Mouse (Mus musculus) adrenal gland, postnatal 14 days (tissue): ENCODE data around the gene Slc12a8. TPM values are rescaled to one million over a fixed set of nuclear protein-coding genes. Genes with fewer than 3 reads are reported as not detected.
"Not testable (repeated sequence)": the region's sequence is repeated elsewhere in the genome, so short reads cannot be mapped to it uniquely, and the experiment has no call there.

Experiments used
- DNase-seq: peaks from one replicate; pipeline ENCODE4 v3.0.0; 2021; ENCODE audit warnings: mixed read lengths
- long read RNA-seq, 2 experiments: library from polyadenylated mRNA; stranded (forward); transcript quantifications; one replicate each; pipeline ENCODE4 v2.0.0; 2021
- total RNA-seq: library from RNA; stranded (reverse); gene quantifications from 2 replicates; pipeline ENCODE4 v1.2.3, GENCODE M21; 2021

Slc12a8 gene
- total RNA-seq = 0.52 and 0.86 TPM in 2 replicates
- long read RNA-seq, experiment 1, partial matches to known transcripts = 0 of 1 reads
- long read RNA-seq, experiment 1, other reads (novel, unspliced or antisense) = 1 of 1 reads
- long read RNA-seq, experiment 2 = 0 reads

DNA sequence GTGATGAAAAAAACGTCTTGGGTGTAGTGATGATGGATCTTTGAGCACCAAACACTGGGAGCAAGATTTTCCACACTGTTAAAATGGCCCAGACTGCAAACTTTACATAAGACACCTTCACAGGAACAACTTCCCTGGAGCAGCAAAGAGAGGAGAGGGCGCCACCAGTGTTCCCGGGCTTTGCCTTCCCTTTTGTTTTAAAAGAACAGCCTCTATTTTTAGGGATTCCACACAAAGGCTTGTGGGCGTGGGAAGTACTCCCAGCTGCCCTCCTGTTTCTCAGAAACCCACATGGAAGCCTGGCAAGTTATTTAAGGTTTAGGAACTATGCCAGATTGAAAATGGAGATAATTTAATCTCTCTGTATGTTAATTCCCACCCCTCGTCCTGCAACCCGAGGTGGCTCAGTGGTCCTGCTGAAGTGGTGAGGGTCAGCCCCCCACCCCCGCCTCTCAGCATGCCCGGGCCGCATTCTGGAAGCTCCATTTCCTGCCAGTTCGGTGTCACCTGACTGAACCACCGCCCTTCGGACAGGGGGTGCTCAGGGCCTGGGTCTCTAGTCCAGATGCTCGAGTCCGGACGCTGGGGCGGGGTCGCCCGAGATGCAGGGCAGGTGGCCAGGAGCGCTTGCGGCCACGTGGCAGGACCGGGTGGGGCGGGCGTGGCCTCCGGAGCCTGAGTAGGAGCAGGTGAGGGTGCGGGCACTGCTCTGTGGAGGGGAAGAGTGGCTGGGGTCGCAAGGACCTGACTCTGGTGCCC lies at the start of gene Slc12a8:
Slc12a8 (plus strand) TSS at position 522 of the 759 bp plus-strand sequence.
- peak; percentile 32 for DNase-seq

DNA sequence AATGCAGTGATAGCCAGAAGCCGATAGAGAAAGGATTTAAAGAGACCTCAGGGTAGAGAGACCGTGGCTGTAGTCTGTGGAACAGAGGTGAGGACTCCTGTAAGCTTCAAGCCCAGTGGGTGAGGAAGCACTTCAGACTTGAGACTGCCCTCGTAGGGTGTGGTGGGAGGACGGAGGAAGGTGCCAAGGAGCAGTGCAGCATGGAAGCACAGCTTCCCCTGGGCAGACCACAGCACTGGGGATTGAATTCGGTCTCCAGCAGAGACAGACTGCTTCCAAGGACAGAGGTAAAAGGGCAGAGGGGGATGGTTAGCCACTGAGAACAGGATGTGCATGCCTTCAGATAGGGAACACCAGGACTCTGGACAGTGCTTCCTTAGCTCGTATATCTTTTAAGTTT lies 49.7 kb upstream of the Slc12a8 start:
- DNase-seq = peak; percentile 58

DNA sequence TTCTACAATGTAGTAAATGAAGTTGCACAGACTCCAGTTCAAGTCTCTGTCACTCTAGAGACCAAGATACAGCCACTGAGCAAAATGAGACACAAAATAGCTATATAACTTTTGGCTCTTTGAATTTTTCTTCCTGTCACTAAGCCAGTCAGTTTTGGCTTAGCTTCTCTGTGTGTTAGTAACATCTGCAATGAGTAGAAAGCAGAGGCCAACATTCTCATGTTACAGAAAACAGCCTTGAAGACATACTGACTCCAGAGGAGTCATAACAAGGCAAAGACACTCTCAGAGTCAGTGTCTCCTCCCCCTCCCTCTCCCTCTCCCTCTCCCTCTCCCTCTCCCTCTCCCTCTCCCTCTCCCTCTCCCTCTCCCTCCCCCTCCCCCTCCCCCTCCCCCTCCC lies 47.2 kb upstream of the Slc12a8 start:
- no peak for DNase-seq

DNA sequence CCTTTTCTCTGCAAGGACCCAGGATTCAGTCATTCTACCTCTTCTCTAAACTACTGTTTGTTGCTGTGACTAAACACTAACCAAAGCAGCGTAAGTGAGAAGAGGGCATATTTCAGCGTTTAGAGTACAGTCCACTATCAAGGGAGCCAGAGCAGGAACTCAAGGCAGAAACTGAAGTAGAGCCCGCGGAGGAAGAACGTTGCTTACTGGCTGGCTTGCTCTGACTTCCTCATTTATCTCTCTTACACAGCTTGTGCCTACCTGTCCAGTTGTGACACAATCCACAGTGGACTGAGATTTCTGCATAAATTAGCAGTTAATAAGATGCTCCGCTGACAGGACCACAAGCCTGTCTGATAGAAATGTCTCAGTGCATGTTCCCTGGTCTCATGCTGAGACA lies 42.7 kb upstream of the Slc12a8 start:
- no peak for DNase-seq

DNA sequence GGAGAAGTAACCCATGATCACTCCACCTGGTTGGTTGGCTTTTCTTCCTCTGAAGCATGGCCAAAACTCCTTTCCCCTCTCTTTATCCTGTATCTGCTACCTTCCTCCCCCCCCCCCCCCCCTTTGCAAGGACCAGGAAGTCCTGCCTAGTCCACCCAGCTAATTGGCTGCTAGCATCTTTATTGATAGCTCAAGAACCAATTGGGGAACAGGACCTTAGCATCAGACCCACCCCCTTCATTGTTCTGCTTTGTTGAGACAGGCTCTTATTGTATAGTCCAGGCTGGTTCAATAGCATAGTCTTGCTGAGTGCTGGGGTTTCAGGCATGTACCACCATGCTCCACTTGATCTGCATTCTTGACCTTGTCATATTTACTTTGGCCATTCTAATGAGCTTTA lies 37.2 kb upstream of the Slc12a8 start:
- no peak for DNase-seq

DNA sequence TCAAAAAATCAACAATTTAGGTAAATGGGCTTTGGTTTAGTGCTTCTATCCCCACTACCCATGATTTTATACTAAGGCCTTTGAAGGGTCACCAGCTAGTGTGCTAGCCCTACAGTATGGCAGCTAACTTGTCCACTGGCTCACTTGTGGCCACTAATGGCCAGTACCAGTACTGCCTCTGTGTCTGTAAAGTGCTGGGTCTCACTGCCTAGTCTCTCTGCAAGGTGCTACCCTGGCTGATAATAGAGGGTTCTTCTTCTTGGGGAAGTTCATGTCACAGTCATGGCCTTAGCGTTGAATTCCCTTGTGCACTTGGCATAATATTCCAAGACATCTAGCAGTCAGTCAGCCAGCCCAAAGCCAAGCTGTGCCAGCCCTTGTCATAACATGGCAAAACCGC lies 36.0 kb upstream of the Slc12a8 start:
- DNase-seq = peak; percentile 47

DNA sequence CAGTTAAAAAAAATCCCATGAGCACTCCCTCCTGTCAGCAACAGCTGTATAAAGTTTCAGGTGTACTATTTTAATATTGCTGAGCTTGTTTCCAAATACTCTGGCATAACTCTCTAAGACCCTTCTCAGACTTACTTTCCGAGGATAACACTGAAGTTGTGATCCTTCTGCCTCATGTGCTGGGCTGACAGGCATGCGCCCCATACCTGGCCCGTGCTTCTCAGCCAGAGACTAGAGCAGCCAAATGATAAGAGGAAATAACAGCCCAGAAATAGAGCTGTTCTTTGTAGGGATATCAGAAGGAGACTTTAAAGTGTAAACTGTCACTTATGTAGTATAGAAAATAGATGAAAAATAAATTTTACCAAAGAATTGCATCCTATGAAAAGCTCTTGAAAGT lies 34.8 kb upstream of the Slc12a8 start:
- DNase-seq = no peak

DNA sequence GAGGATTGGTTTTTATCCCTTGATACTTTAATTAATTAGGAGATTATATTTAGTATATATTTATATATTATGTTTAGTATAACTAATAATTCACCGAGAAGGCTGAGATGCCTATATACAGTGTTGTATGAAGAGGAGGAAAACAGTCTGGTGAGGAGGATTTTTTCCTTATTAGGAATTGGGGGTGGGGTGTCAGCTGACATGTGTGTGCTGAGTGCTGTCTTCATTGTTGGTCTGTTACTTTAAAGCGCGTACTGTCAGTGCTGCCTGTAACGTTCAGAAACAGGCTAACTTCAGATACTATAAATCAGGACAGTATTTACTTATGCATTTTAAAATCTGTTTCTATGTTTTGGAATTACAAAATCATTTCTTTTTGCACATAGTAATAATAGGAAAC lies 29.4 kb upstream of the Slc12a8 start:
- no peak for DNase-seq

DNA sequence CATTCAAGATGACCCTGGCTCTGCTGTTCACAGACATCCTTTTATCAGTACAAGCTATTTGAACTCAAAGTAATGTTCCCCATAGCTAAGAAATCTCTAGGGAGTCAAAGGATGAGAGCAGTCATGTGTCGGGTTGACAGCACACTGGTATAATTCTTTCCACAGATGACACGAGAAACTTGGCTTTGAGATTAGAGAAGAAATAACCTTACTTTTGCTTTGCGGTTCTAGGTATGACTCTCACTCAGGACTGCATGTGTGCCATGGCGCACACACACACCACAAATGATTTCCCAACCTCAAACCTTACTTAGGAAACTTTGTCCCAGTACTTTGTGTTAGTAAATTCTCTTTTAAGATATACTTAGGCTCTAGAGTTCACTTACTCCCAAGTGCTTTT lies 22.8 kb upstream of the Slc12a8 start:
- DNase-seq = no peak

DNA sequence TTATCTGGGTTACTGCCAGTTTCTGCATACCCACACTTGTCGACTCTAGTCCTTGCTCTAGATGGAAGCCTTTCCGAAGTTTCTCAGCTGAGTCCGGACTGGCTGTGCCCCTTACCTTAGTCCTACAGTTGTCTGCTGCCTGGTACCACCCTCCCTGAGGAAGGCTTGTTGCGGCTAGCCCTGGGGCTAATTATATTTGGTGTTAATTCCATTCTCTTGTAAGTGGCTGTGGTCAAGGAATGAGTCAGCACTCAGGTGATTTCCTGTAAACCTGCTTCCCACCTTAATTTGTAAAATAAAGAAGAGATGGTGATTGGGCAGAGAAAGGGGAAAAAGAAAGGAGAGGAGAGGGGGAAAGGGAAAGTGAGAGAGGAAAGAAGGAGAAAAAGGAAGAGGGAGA lies 9.0 kb upstream of the Slc12a8 start:
- DNase-seq = no peak

DNA sequence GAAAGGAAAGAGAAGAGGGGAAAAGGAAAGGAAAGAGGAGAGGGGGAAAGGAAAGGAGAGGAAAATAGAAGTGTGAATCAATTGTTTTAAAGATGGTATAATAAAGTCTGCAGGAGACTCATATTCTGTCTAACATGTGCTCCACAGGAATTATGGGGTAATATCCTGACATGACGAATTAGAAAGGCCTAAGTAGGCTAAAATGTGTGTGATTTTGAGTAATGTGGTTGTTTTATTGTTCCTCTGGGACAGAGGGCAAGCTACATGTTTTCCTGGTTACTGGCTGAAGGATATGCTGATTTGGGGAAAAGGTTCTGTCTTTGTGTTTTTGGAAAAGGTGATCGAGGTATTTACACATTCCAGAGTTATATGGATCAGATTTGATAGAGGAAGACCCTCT lies 7.9 kb upstream of the Slc12a8 start:
- not testable (repeated sequence) for DNase-seq

DNA sequence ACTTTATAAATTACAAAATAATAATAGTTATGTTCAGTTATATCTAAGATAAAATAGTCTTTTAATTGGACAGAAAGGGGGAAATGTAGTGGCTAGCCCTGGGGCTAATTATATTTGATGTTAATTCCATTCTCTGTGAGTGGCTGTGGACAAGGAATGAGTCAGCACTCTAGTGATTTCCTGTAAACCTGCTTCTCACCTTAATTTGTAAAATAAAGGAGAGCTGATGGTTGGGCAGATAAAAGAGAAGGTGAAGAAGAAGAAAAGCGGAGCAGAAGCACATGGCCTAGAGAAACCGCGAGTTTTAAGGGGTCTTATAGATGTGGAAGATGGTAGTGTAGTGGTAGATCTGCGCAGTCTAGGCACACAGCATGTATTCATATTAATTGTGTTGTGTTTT lies 6.3 kb upstream of the Slc12a8 start:
- DNase-seq = not testable (repeated sequence)

DNA sequence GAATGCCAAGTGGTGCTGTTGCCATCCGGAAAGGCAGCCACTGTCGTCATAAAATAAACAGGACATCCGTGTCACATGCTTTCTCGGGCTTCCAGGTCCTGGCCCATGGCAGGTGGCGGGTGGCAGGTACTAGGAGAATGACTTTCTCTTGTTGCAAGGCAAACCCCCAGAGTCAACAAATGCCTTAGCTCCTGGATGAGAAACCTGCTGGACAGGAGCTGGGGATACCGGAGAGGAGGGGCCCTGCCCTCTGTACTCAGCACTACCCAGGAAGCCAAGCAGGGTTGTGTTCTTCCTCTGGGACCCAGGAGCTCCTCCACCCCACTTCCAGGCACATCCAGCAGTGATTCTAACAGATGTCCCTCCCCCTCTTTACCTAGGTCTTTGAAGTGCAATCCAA lies 4.6 kb upstream of the Slc12a8 start:
- no peak for DNase-seq

DNA sequence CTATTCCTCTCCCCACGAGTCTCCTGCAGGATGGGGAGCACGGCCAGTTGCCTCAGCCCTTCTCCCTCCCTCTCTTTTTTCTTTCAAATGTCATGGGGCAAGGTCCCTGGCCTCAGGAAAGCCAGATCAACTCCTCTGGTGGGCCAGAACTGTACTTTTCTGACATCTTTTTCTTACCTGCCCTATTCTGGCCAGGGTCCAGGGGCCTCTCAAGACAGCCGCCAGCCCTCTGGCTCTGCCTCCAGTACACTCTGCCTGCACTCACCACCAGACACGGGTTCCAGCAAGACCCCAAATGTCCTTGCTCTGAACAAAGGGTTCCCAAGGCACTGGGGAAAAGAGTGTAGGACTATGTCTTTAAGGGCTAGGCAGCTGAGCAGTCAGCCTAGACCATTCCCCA lies 499 bp downstream of the Slc12a8 start:
- DNase-seq = no peak

DNA sequence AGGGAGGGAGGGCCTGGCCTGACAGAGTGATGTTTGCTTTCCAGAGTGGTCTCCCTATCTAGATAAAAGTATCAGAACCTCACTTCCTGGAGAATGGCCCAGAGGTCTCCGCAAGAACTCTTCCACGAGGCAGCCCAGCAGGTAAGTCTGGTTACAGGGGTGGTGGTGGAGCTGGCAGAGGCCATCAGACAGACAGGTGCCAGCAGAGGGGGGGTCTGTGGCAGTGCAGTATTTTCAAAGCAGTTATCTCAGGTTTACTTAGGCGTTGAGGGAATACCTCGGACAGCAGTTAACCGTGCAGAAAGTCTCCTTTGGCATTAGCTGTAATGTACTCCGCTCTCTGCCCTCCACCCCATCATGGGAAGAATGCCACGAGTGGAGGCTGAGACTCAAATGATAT lies 1.1 kb downstream of the Slc12a8 start:
- no peak for DNase-seq

DNA sequence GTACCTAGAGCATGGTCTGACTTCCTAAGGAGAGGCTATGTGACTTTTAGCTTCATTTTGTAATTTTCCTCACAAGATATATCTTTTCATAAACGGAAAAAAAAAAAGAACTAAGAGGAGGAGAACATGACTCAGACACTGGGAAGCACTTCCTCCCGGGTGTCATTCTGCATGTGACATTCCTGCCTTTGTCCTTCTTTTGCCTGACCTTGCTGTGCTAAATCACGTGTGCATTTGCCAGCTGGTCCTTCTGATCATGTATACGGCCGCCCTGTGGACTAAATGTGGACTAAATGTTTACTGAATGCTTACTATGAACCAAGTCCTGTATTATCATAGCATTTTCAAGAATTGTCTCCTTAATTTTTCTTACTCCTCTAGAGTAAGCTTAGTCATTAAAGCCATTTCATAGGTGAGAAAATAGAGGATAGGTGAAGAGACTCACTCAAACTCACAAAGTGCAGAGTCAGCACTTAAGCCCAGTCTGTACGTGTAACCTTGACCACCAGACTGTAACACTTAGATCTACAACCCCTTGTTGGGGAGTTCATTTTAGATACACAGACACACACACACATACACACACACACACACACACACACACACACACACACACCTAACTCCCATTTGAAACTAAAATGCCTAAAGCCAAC lies 2.9 kb downstream of the Slc12a8 start:
- peak; percentile 61 for DNase-seq

DNA sequence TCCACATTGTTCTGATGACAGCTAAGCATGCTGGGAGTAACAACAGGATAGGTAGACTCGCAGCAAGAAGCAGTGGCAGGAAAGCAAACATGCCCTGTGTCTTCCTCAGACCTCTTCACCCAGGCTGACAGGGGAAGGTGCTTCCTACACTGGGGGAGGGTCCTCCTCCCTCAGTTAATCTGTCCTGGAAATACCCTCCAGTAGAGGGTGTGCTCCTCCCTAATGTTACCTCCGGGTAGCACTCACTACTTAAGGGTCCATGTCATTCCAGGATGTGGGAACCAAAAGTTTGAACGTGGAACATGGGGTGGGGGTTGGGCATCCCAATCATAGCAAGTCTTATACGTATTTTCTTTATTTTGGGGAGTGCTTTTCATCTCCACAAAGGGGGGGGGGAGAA lies 5.4 kb downstream of the Slc12a8 start:
- no peak for DNase-seq

DNA sequence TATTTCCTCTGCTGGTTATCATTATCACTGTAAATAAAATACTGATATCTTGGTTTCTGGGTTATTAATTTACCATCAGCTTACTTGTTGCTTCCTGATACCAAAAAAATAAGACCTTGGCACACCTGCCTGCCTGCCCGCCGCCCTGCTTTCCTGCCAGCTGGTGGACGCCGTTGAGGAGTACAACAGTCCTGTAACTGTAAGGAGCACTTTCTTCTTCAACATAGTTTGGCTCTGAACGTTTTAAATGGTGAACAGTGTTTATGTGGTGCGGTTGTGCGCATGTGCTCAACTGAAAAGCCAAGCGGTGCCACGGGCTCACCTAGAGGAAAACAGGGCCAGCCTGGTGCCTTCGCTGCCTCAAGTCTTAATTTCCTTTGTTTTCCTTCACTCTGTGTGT lies 6.4 kb downstream of the Slc12a8 start:
- DNase-seq = no peak

DNA sequence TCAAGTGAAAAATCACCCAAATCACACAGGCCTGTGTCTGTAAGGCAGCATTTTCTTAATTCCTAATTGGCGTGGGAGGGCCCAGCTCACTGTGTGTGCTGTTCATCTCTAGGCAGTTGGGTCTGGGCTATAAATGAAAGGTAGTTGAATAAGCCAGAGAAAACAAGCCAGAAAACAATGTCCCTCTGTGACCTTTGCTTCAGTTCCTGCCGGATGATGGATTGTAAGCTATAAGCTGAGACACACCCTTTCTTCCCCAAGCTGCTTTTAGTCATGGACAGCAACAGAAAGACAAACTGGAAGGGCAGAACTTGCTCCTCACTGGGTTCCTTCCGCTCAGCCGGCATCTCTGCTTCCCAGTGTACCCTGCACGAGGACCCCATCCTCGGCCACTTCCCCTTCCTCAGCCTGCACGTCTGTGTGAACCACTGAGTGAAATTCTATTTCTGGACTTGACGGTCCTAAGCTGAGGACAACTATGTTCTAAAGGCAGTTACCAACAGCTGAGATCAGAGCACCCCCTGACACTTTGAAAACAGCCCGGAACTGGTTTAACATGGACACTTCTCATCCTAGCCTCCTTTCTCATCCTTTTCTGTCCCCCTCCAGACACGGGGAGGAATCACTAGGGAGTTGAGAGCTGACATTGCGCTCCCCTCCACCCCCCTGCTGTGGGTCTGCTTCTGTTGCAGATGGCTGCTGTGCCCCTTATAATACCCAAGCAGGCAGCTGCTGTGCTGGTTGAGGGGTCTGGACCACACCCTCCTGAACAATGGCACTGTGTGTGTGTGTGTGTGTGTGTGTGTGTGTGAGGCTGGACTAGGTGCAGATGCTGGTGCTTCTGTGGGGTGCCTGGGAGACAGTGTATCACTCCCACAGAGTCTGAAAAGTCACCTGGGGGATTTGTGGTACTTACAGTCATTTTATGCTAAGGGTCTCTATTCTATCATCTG lies 12.7 kb downstream of the Slc12a8 start:
- no peak for DNase-seq

DNA sequence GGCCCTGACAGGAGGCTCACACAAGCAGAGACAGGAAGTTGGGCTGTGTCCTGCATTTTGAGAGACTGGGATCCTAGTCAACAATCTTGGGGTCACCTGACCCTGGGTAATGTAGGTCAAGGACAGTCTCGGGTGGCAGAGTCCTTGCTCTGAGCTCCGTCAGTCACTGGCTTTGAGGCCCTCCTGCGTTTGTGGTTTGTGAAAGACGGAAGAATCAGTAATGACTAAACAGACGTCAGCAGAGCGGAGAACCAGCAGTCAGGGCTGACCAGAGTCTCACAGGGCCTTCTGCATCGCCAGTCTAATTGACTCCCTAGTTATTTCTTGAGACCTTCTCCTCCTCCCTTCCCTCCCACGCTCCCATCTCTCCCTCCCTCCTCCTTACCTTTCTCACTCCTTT lies 14.1 kb downstream of the Slc12a8 start:
- DNase-seq = peak; percentile 54

DNA sequence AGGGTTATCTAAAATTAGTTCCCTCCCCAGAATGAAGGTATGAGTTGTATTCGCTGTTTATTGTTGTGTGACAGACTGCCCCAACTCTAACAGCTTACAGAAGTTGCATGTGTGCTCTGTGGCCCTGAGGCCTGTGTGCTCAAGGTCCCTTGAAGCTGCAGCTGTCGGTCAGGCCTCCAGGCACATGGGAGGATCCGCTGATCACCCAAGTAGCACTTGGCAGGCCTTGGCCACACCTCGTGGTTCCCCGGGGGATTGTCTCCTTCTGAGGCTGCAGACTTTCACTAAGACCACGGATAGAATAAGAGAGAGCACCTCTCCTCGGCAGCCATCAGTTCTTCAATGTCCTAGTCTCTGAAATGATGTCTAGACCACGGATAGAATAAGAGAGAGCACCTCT lies 19.3 kb downstream of the Slc12a8 start:
- peak; percentile 44 for DNase-seq

DNA sequence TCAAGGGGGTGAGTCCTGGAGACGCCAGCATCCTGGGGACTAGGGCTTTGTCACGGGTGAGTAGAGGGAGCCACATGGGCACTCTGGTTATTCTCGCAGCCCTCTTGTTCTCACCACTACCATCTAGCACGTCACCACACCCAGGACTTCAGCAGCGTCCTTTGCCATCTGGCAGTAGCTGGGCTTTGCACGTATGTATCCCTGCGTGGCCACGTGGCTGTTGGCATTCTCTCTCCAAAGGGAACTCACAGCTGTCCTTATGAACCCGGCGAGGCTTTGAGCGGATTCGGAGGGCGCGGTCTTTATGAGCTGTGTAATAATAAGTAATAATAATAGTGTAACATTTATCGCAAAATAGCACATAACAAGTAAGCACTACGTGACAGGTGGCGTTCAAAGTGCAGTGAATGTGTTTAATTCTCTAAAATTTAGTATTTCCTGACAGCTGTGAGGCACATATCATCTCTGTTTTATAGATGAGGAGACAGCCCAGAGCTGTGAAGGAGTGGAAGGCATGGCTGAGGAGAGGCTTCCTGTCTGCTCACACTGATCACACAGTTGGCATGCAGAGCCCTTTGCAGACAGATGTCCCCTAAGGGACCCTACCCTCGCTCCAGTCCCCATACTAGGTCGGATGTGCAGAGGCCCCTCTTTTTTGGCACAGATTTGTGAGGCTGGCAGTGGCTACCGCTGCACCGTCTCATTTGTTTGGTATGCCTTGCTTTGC lies 20.5 kb downstream of the Slc12a8 start:
- DNase-seq = no peak
